Mouse (Mus musculus): ENCODE results near the gene Nepro.

GRCm38 (mm10) chr16:44719349-44719748 is 4.8 kb upstream of the Nepro start:
- TF ChIP-seq CTCF (IDR thresholded peaks at IDR 0.05; ENCODE audit: borderline replicate concordance, insufficient read depth, low read depth, low read length) = no peak
- TF ChIP-seq POLR2A (IDR thresholded peaks at IDR 0.05; ENCODE audit: borderline replicate concordance, insufficient read depth, low read length) = no peak
